Mouse (Mus musculus): ENCODE measurements at regions not wholly inside any gene's neighbourhood (a gene's known extent, or its start where the extent isn't known, plus 50 kb on each side); places are given as distances from the start of the nearest gene placed in this dataset.

DNA sequence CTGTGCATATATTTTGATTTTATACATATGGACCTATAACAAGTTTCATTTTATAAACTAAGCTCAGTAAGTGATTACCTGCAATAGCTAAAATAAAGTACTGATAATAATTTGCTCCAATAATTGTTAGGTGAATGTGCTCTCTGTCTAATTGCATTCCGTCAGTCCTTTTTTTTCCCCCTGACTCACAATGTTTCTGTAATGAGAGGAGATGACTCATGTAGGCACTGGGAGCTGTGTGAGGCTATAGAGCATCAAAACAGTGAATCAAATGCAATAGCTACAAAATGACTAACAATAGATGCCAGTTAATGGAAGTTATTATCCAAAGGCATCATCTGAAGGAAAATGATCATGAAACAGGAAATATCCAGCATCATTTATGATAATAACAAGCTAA is 451.3 kb downstream of the Epha3 start:
- H3K4me3 ChIP-seq, result no peak overlapping the region
- no peak for TF ChIP-seq CTCF (IDR thresholded peaks at IDR 0.05)
- intact Hi-C loops (cut with DNase I), result no loop called here
- DNase-seq (ENCODE audit: extremely low spot score in 1 of 2, low spot score in 2 of 2), result no peak
- no peak overlapping the region for H3K27ac ChIP-seq

GRCm38 (mm10) chr16:63452301-63452700 is 411.7 kb downstream of the Epha3 start:
- H3K27ac ChIP-seq, result no peak overlapping the region
- DNase-seq (ENCODE audit: extremely low spot score in 1 of 2, low spot score in 2 of 2), result no peak
- no peak for TF ChIP-seq CTCF (IDR thresholded peaks at IDR 0.05)
- no peak overlapping the region for H3K4me3 ChIP-seq
- intact Hi-C loops (cut with DNase I), result no loop called here

DNA sequence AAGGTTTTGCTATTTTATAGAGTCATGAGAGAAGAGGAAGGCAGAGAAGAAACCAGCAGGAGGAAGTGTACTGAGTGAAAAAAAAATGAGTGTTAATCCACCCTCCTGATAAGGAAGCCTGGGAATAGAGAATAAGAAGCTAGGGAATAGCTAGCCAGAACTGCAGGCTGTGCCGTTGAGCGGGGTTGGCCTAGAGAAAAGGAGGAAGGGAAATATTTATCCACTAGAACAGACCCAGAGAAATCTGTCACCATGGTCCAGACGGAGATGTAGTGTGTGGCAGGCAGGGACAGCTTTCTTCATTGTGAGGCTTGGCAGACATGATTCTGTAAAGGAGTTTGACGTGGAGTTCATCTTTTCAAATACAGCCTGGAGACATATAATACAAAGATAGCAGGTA is 397.4 kb downstream of the Epha3 start:
- intact Hi-C loops (cut with DNase I), result no loop called here

DNA sequence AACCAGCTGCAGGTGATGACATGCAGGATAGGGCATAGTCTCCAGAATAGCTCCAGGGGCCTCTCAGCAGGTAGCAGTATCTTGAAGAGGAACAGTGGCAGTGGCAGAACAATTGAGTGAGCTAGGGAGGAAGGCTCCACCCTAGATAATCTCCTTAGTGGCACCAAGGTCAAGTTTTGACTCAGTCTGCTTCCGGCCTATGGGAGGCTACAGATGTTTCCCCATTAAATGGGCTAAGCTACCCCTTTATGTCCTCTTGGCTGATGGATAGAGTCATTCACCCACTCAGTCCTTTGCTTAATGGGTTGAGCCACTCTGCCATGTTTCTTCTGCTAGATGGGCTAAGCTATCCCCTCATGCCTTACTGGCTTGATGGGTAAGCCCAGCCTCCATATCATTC is 395.1 kb downstream of the Epha3 start:
- H3K4me3 ChIP-seq, result no peak overlapping the region
- intact Hi-C loops (cut with DNase I), result no loop called here
- TF ChIP-seq CTCF (IDR thresholded peaks at IDR 0.05), result no peak
- H3K27ac ChIP-seq, result no peak overlapping the region
- no peak for DNase-seq (ENCODE audit: extremely low spot score in 1 of 2, low spot score in 2 of 2)

More for the DNA sequence above, 397.4 kb downstream of the Epha3 start:
- no peak overlapping the region for H3K4me3 ChIP-seq
- TF ChIP-seq CTCF (IDR thresholded peaks at IDR 0.05), result no peak
- no peak overlapping the region for H3K27ac ChIP-seq
- no peak for DNase-seq (ENCODE audit: extremely low spot score in 1 of 2, low spot score in 2 of 2)

All from left cerebral cortex, adult 2 months (tissue).